Mouse (Mus musculus) E14TG2a.4 (cell line): ENCODE measurements around the gene Cops6.

Experiments
- CTCF ChIP-seq: conservative IDR thresholded peaks from 2 replicates; pipeline ENCODE4 v1.5.1; 2014; ENCODE audit warnings: low read length
- POU5F1 ChIP-seq: IDR thresholded peaks from 2 replicates; pipeline ENCODE4 v1.6.1; 2014; ENCODE audit warnings: low read length, borderline replicate concordance

DNA sequence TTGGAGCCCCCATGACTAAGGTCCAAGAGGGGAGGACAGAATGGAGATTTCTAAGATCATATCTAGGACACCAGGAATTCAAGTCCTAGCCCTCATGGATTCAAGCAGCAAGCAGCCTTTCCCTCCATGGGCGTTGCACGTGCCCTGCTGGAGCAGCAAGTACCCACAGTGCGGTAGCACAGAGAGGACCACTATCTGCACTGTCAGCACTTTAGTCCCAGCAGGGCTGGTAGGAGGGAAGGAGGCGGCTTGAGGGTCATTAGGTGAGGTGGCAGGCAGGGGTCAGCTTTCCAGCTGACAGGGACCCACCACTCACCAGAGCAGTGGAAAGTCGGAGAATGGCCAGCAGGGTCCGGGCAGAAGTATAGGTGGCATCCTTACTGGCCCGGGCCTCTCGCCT is 4.7 kb downstream of the Cops6 start:
- TF ChIP-seq CTCF (no peak), POU5F1 (no peak)
